Comparison of ENCODE assay signal across 8 mouse cellular contexts in genomic region chr2:150667820-150668766, GRCm38 (mm10). TPM values are rescaled to one million over a fixed set of nuclear protein-coding genes. Genes with fewer than 3 reads are reported as not detected.
DNase-seq lines count a peak whose midpoint lies in the region; ATAC-seq and TF ChIP-seq lines count a peak whose summit lies in the region.

TSS of gene Acss1 (minus strand) at chr2:150668500.

- no peak for TF ChIP-seq POLR2A in cortical plate, adult 2 months (IDR thresholded peaks at IDR 0.05; ENCODE audit: extremely low read depth, insufficient read depth, low read length)

- POLR2A ChIA-PET in Patski (lab: Charles Lee): no interaction called here

- in situ Hi-C loops in Patski (cut with MboI; ENCODE audit: low pct_unique_long_range_greater_than_20kb): no loop called here

- no peak for DNase-seq in Patski (ENCODE audit: low read depth, low spot score)
- DNase-seq in gastrocnemius, postnatal 25 days: peak; percentile 69
- DNase-seq in induced T-regulatory cell, adult 2 months (ENCODE audit: low read depth): peak; percentile 70
- peak; percentile 64 to 71 for DNase-seq in left cerebral cortex, postnatal 36 days (ENCODE audit: low spot score in 2 of 2)
- DNase-seq in right cerebral cortex, postnatal 4 days: peak; percentile 67
- no peak for DNase-seq in cerebellum, adult 9-10 months

- H3K27me3 ChIP-seq in Patski: peaks cover 9% of the 10 kb centered on the region

- CTCF ChIA-PET in Patski (lab: Charles Lee): interaction anchor here (0.6 to 1.4 kb wide), 4 partner anchors 13 to 110 kb away, joined by 3 read pairs; no protein-coding TSS in a partner anchor

- no peak for TF ChIP-seq CTCF in Patski (IDR thresholded peaks at IDR 0.05)
- no peak for TF ChIP-seq CTCF in cortical plate, adult 2 months (IDR thresholded peaks at IDR 0.05; ENCODE audit: extremely low read depth, insufficient read depth, low read length)

- H3K4me3 ChIP-seq in cortical plate, adult 2 months (ENCODE audit: insufficient read depth, low read length): peak within 1 kb of the TSS; percentile 72

- peaks cover 3% of the 10 kb centered on the region; the same call in 1 of the 2 replicates for H3K4me1 ChIP-seq in cortical plate, adult 2 months (ENCODE audit: control insufficient read depth, insufficient read depth, low read length)

- intact Hi-C loops in left cerebral cortex, postnatal 36 days (cut with DNase I): no loop called here

- peak; percentile 69 for ATAC-seq in Patski
- peak; percentile 66 for ATAC-seq in megakaryocyte-erythroid progenitor cell, adult 5-6 weeks (replicated peaks; ENCODE audit: low FRiP score, low TSS enrichment, poor library complexity, severe bottlenecking)

- peak within 1 kb of the TSS; percentile 83 for H3K27ac ChIP-seq in cortical plate, adult 2 months (ENCODE audit: insufficient read depth, low read length)

RNA-seq across cellular contexts. Expression of gene Acss1, which starts in this region (rescaled TPM):
- polyA plus RNA-seq in Patski (2021): 0.77 TPM
- polyA plus RNA-seq in cortical plate, adult 2 months (2012; rRNA removed): 27.2 and 28.8 TPM in 2 replicates
- total RNA-seq in gastrocnemius, postnatal 25 days (2021): 10 to 100 TPM in 1 of 2 experiments, 1 to 10 TPM in 1; 6.8 to 16.6 TPM
- 10 to 100 TPM; 18.1 to 18.5 TPM for total RNA-seq in left cerebral cortex, postnatal 36 days (2021)
- 90.4 and 97.4 TPM in 2 replicates for total RNA-seq in megakaryocyte-erythroid progenitor cell, adult 5-6 weeks (2014; fragmentation: Nextera tagmentation)
- total RNA-seq in megakaryocyte-erythroid progenitor cell, adult 5-6 weeks (2017): 66.9 and 69.4 TPM in 2 replicates

Comparison
In these comparisons a context has a peak if more than half of its experiments do, and no peak if none do; other contexts are left out.
1. RNA of gene Acss1 (polyA plus RNA-seq): 27.2 to 28.8 TPM in cortical plate, adult 2 months; 0.77 TPM in Patski (single experiment); every median in the first group is over 10 times any median in the second.
2. Peak in ATAC-seq in Patski; RNA of the gene not detected or under 1 TPM.
3. DNase-seq: peak in gastrocnemius, postnatal 25 days (single experiment), induced T-regulatory cell, adult 2 months (single experiment), left cerebral cortex, postnatal 36 days (2 of 2) and right cerebral cortex, postnatal 4 days (single experiment); none in Patski (single experiment) and cerebellum, adult 9-10 months (single experiment).